Mouse (Mus musculus): ENCODE results near the gene Bsn. TPM values are rescaled to one million over a fixed set of nuclear protein-coding genes. Genes with fewer than 3 reads are reported as not detected.
A peak's percentile ranks its signal among the peaks of the same experiment; 100 is the strongest.

Bsn gene
- polyA plus RNA-seq, 1 experiment: 0.56 TPM

DNA sequence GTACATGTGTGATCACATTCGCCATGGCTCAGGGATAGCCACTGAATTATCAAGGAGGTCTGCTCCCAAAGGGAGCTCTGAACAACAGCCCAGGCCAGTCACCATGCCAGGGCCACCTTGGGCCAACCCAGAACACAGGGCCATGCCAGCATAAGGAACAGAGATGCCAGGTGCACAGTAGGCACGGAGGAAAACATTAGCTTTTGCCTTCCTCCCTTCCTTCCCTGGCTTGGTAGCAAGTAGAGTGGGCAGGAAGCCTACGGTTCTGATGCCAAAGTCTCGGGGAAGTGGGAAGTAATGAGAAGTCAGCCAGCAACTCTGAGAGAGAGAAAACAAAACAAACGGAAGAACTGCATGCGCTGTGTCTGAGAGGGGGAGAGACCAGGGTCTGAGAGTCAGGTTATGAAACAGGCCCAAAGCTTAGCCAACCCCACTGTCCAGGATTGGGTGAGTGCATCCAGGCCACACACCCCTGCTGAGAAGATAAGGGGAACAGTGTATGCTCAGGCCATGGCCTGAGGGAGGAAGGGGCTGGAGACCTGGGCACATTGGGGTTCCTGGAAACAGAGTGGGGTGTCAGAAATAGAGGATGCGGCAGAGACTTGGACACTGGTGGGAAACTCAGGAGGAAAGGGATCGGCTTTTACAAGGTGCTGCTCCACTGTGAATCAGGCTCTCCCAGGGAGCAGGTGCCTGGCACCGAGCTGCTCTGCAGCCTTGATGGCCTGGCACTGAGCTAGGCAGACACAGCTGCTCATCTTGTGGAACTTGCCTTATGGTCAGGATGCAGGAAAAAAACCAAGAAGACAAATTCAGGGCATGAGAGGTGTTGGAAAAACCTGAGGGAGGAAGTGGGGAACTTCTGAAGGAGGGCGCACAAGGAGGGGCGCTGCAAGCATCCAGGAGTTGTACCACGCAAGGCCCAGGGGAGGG, 36.4 kb downstream of the Bsn start:
- H3K27me3 ChIP-seq (ENCODE audit: control insufficient read depth, insufficient read depth, insufficient read length): no peaks in the 10 kb centered on the region
- H3K36me3 ChIP-seq (ENCODE audit: control insufficient read depth, insufficient read depth): no peaks in the 10 kb centered on the region
- no peak overlapping the region for H3K4me2 ChIP-seq (ENCODE audit: low read depth)
- no peak overlapping the region for H3K4me3 ChIP-seq
- H3K79me2 ChIP-seq (ENCODE audit: control insufficient read depth, insufficient read depth): no peaks in the 10 kb centered on the region
- H3ac ChIP-seq (ENCODE audit: control insufficient read depth, insufficient read length): no peak overlapping the region
- TF ChIP-seq MYOD1 (IDR thresholded peaks at IDR 0.05; ENCODE audit: control insufficient read depth in 1 of 3, insufficient read length in 2 of 3, low read depth in 2 of 3) (peak in 1 of 3 experiments; percentile 28), POLR2AphosphoS2 (IDR thresholded peaks at IDR 0.05; ENCODE audit: insufficient read length, low read depth) (no peak), MAX (IDR thresholded peaks at IDR 0.05; ENCODE audit: low read depth) (no peak)

DNA sequence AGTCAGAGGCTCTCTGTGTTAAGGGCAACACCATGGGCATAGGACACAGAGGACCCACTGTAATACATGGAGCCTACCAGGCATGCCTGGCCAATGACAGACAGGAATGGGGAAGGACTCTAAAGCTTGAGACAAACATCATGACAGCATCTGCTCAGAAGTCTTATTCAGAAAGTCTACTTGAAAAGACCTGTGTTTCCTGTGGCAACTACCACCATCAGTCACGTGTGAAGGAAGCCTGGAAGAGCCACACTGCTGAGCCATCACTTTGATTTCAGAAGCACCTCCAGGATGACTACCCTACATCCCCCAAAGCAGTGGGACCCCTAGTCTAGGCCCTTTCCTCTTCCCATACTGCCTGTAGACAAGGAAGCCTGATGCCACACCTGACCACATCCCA, 39.7 kb downstream of the Bsn start:
- no peaks in the 10 kb centered on the region for H3K79me2 ChIP-seq (ENCODE audit: control insufficient read depth, insufficient read depth)
- no peak overlapping the region for H3K4me3 ChIP-seq
- no peaks in the 10 kb centered on the region for H3K36me3 ChIP-seq (ENCODE audit: control insufficient read depth, insufficient read depth)
- no peak for TF ChIP-seq POLR2AphosphoS2 (IDR thresholded peaks at IDR 0.05; ENCODE audit: insufficient read length, low read depth)
- no peak for TF ChIP-seq REST (IDR thresholded peaks at IDR 0.05; ENCODE audit: insufficient read depth, insufficient read length)
- no peak for TF ChIP-seq USF1 (IDR thresholded peaks at IDR 0.05; ENCODE audit: low read depth)
- no peak for TF ChIP-seq E2F4 (IDR thresholded peaks at IDR 0.05; ENCODE audit: insufficient read depth)
- TF ChIP-seq SRF (IDR thresholded peaks at IDR 0.05; ENCODE audit: control insufficient read depth, insufficient read length, low read depth): no peak
- TF ChIP-seq TCF12 (IDR thresholded peaks at IDR 0.05; ENCODE audit: insufficient read depth, poor library complexity, severe bottlenecking): no peak
- no peak for TF ChIP-seq MAX (IDR thresholded peaks at IDR 0.05; ENCODE audit: low read depth)
- TF ChIP-seq MYOG (IDR thresholded peaks at IDR 0.05; ENCODE audit: control insufficient read depth in 1 of 3, insufficient read depth in 1 of 3, insufficient read length in 2 of 3, low read depth in 2 of 3): no peak
- TF ChIP-seq POLR2A (IDR thresholded peaks at IDR 0.05; ENCODE audit: insufficient read length, low read depth): no peak
- TF ChIP-seq CEBPB (IDR thresholded peaks at IDR 0.05; ENCODE audit: insufficient read depth, poor library complexity, severe bottlenecking): no peak
- TF ChIP-seq MYOD1 (IDR thresholded peaks at IDR 0.05; ENCODE audit: control insufficient read depth in 1 of 3, insufficient read length in 2 of 3, low read depth in 2 of 3): no peak
- no peak for TF ChIP-seq TCF3 (IDR thresholded peaks at IDR 0.05; ENCODE audit: insufficient read length, low read depth)
- H3ac ChIP-seq (ENCODE audit: control insufficient read depth, insufficient read length): no peak overlapping the region
- H3K27me3 ChIP-seq (ENCODE audit: control insufficient read depth, insufficient read depth, insufficient read length): no peaks in the 10 kb centered on the region
- no peak overlapping the region for H3K4me2 ChIP-seq (ENCODE audit: low read depth)

DNA sequence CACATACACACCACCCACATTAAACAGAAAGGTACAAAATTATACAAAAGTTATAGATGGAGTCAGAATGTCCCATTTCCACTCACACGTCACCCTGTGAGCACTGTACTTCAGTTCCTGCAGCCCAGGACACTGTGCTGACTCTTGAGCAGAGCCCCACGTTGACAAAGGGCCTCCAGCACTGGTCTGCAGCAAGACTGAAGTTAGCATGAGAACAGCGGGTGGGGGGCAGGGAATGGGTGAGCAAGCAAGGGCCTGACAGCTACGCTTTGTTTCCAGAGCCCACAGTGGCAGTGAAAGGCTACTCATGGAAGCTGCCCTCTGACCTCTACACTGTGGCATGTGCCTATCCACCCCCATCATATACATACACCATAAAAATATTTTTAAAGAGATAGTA, 40.4 kb downstream of the Bsn start:
- TF ChIP-seq USF1 (IDR thresholded peaks at IDR 0.05; ENCODE audit: low read depth) (no peak), MAX (IDR thresholded peaks at IDR 0.05; ENCODE audit: low read depth) (no peak), REST (IDR thresholded peaks at IDR 0.05; ENCODE audit: insufficient read depth, insufficient read length) (no peak), MYOD1 (IDR thresholded peaks at IDR 0.05; ENCODE audit: control insufficient read depth in 1 of 3, insufficient read length in 2 of 3, low read depth in 2 of 3) (no peak), SRF (IDR thresholded peaks at IDR 0.05; ENCODE audit: control insufficient read depth, insufficient read length, low read depth) (no peak), POLR2AphosphoS2 (IDR thresholded peaks at IDR 0.05; ENCODE audit: insufficient read length, low read depth) (no peak), POLR2A (IDR thresholded peaks at IDR 0.05; ENCODE audit: insufficient read length, low read depth) (no peak), TCF3 (IDR thresholded peaks at IDR 0.05; ENCODE audit: insufficient read length, low read depth) (no peak), TCF12 (IDR thresholded peaks at IDR 0.05; ENCODE audit: insufficient read depth, poor library complexity, severe bottlenecking) (no peak), CEBPB (IDR thresholded peaks at IDR 0.05; ENCODE audit: insufficient read depth, poor library complexity, severe bottlenecking) (no peak), MYOG (IDR thresholded peaks at IDR 0.05; ENCODE audit: control insufficient read depth in 1 of 3, insufficient read depth in 1 of 3, insufficient read length in 2 of 3, low read depth in 2 of 3) (no peak)
- Histone ChIP-seq H3ac (ENCODE audit: control insufficient read depth, insufficient read length) (no peak overlapping the region), H3K79me2 (ENCODE audit: control insufficient read depth, insufficient read depth) (no peaks in the 10 kb centered on the region), H3K4me3 (no peak overlapping the region), H3K4me2 (ENCODE audit: low read depth) (no peak overlapping the region), H3K27me3 (ENCODE audit: control insufficient read depth, insufficient read depth, insufficient read length) (no peaks in the 10 kb centered on the region), H3K36me3 (ENCODE audit: control insufficient read depth, insufficient read depth) (no peaks in the 10 kb centered on the region)

DNA sequence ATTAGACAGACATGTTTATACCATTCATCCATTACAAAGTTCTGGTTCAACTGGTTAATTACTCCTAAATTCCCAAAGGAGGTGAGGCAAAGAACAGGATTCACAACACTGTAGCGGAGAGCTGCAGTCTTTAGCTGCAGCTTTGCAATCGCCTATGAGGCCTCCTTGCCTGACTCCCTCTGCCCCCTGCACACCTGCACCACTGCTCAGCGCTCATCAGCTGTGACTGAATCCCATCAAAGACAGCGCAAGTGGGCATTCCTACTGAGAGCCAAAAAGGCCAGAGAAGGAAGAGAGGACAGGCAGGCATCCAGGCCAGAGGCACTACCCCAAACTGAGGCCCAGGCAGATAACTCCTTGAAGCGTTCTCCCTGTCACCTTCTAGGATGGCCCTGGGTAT, 42.6 kb downstream of the Bsn start:
- no peak overlapping the region for H3K4me3 ChIP-seq
- H3ac ChIP-seq (ENCODE audit: control insufficient read depth, insufficient read length): no peak overlapping the region
- H3K4me2 ChIP-seq (ENCODE audit: low read depth): no peak overlapping the region
- TF ChIP-seq MYOG (IDR thresholded peaks at IDR 0.05; ENCODE audit: control insufficient read depth in 1 of 3, insufficient read depth in 1 of 3, insufficient read length in 2 of 3, low read depth in 2 of 3): no peak
- TF ChIP-seq SRF (IDR thresholded peaks at IDR 0.05; ENCODE audit: control insufficient read depth, insufficient read length, low read depth): no peak
- no peak for TF ChIP-seq USF1 (IDR thresholded peaks at IDR 0.05; ENCODE audit: low read depth)
- TF ChIP-seq POLR2A (IDR thresholded peaks at IDR 0.05; ENCODE audit: insufficient read length, low read depth): no peak
- no peak for TF ChIP-seq MAX (IDR thresholded peaks at IDR 0.05; ENCODE audit: low read depth)
- TF ChIP-seq CEBPB (IDR thresholded peaks at IDR 0.05; ENCODE audit: insufficient read depth, poor library complexity, severe bottlenecking): no peak
- no peak for TF ChIP-seq TCF12 (IDR thresholded peaks at IDR 0.05; ENCODE audit: insufficient read depth, poor library complexity, severe bottlenecking)
- TF ChIP-seq TCF3 (IDR thresholded peaks at IDR 0.05; ENCODE audit: insufficient read length, low read depth): no peak
- no peak for TF ChIP-seq E2F4 (IDR thresholded peaks at IDR 0.05; ENCODE audit: insufficient read depth)
- no peak for TF ChIP-seq POLR2AphosphoS2 (IDR thresholded peaks at IDR 0.05; ENCODE audit: insufficient read length, low read depth)
- no peak for TF ChIP-seq REST (IDR thresholded peaks at IDR 0.05; ENCODE audit: insufficient read depth, insufficient read length)
- no peak for TF ChIP-seq MYOD1 (IDR thresholded peaks at IDR 0.05; ENCODE audit: control insufficient read depth in 1 of 3, insufficient read length in 2 of 3, low read depth in 2 of 3)
- no peaks in the 10 kb centered on the region for H3K27me3 ChIP-seq (ENCODE audit: control insufficient read depth, insufficient read depth, insufficient read length)
- no peaks in the 10 kb centered on the region for H3K79me2 ChIP-seq (ENCODE audit: control insufficient read depth, insufficient read depth)
- no peaks in the 10 kb centered on the region for H3K36me3 ChIP-seq (ENCODE audit: control insufficient read depth, insufficient read depth)
